Mouse (Mus musculus) heart, postnatal 0 days (tissue): Measurements from ENCODE around the gene Stxbp4. TPM values are rescaled to one million over a fixed set of nuclear protein-coding genes. Genes with fewer than 3 reads are reported as not detected.

Experiments
- ATAC-seq: fragments of 200-750 bp; cut with Nextera tagmentation; 2 replicates; pipeline ENCODE4 v1.8.0; 2017; ENCODE audit warnings: low read depth, moderate number of reproducible peaks, moderate library complexity; ENCODE audit not compliant: insufficient read depth
- DNase-seq: peaks from one replicate; pipeline ENCODE4 v3.0.0-alpha.2; 2016; ENCODE audit warnings: low spot score
- H3K27ac ChIP-seq: fragments of 300-500 bp; sonication (generic); 2 replicates; pipeline ENCODE4 v1.5.1; 2014; ENCODE audit warnings: low read depth, mild to moderate bottlenecking
- H3K27me3 ChIP-seq: fragments of 300-500 bp; sonication (generic); 2 replicates; pipeline ENCODE4 v1.6.1; 2014; ENCODE audit warnings: low read length, mixed read lengths; ENCODE audit not compliant: control insufficient read depth, insufficient read depth
- H3K36me3 ChIP-seq: fragments of 300-500 bp; sonication (generic); replicated peaks from 2 replicates; pipeline ENCODE4 v1.6.1; 2014; ENCODE audit warnings: low read length, mixed read lengths; ENCODE audit not compliant: control insufficient read depth, insufficient read depth
- H3K4me1 ChIP-seq: fragments of 300-500 bp; sonication (generic); 2 replicates; pipeline ENCODE4 v1.6.1; 2014; ENCODE audit warnings: antibody characterized with exemption; ENCODE audit not compliant: control insufficient read depth, insufficient read depth
- H3K4me2 ChIP-seq: fragments of 300-500 bp; sonication (generic); 2 replicates; pipeline ENCODE4 v1.6.1; 2014; ENCODE audit warnings: low read depth, mild to moderate bottlenecking, low read length, moderate library complexity
- H3K4me3 ChIP-seq: fragments of 300-500 bp; sonication (generic); 2 replicates; pipeline ENCODE4 v1.5.1; 2014; ENCODE audit warnings: low read depth, low read length
- H3K9ac ChIP-seq: fragments of 300-500 bp; sonication (generic); replicated peaks from 2 replicates; pipeline ENCODE4 v1.6.1; 2014; ENCODE audit warnings: low read depth, low read length, mixed read lengths
- H3K9me3 ChIP-seq: fragments of 300-500 bp; sonication (generic); replicated peaks from 2 replicates; pipeline ENCODE4 v1.6.1; 2016; ENCODE audit warnings: low read length; ENCODE audit not compliant: control insufficient read depth
- CTCF ChIP-seq: IDR thresholded peaks from 2 replicates; pipeline ENCODE4 v1.5.1; 2016; ENCODE audit warnings: antibody characterized with exemption, control low read depth, low read depth
- EP300 ChIP-seq: IDR thresholded peaks from 2 replicates; pipeline ENCODE4 v1.6.1; 2016; ENCODE audit warnings: antibody characterized with exemption, low read depth
- WGBS: fragments of 180-500 bp; shearing (Covaris S2); extraction: QIAGEN DNeasy Blood & Tissue Kit; methylation state at CpG from one replicate; pipeline ENCODE4 v1.1.7; 2014; 5-methylcytosine and 5-hydroxymethylcytosine counted together
- polyA plus RNA-seq: library from polyadenylated mRNA; unstranded; fragments of >200 nt; fragmentation: Nextera tagmentation; extraction: Ambion mirVana; gene quantifications from 2 replicates; pipeline ENCODE4 v1.2.1, GENCODE M21; 2015
- total RNA-seq: library from RNA; depleted of rRNA; stranded (reverse); fragments of >200 nt; gene quantifications from 2 replicates; pipeline ENCODE4 v1.2.3, GENCODE M21; 2014; ENCODE audit warnings: low replicate concordance

Stxbp4 gene
- total and polyA plus RNA-seq, 2 experiments from 2014 or later = 2.9 to 4.7 TPM

GRCm38 (mm10) chr11:90627751-90628150 is 10.1 kb downstream of the Stxbp4 start:
- no peak overlapping the region for H3K27ac ChIP-seq
- no peaks in the 10 kb centered on the region for H3K36me3 ChIP-seq
- 49% methylated on average over 1 of the region's 1 CpGs for WGBS
- no peak overlapping the region for H3K9ac ChIP-seq
- DNase-seq = no peak
- H3K9me3 ChIP-seq = no peaks in the 10 kb centered on the region
- TF ChIP-seq CTCF (no peak), EP300 (no peak)
- H3K4me1 ChIP-seq = no peaks in the 10 kb centered on the region
- no peaks in the 10 kb centered on the region for H3K27me3 ChIP-seq
- no peak for ATAC-seq
- no peak overlapping the region for H3K4me2 ChIP-seq
- H3K4me3 ChIP-seq = no peak overlapping the region

GRCm38 (mm10) chr11:90625174-90625573 is 12.7 kb downstream of the Stxbp4 start:
- H3K4me1 ChIP-seq = no peaks in the 10 kb centered on the region
- TF ChIP-seq CTCF = no peak
- no peak for TF ChIP-seq EP300
- WGBS = 63% methylated on average over 1 of the region's 1 CpGs
- no peak overlapping the region for H3K27ac ChIP-seq
- no peak for DNase-seq
- no peaks in the 10 kb centered on the region for H3K27me3 ChIP-seq
- no peaks in the 10 kb centered on the region for H3K36me3 ChIP-seq
- H3K9ac ChIP-seq = no peak overlapping the region
- H3K4me2 ChIP-seq = no peak overlapping the region
- H3K9me3 ChIP-seq = no peaks in the 10 kb centered on the region
- no peak overlapping the region for H3K4me3 ChIP-seq
- ATAC-seq = no peak

- H3K4me1 ChIP-seq = no peaks in the 10 kb centered on the region
- H3K4me2 ChIP-seq = no peak overlapping the region
- H3K36me3 ChIP-seq = 0 out of 2 replicates have a peak, but pooled peaks cover 1% of the 10 kb centered on the region
- no peak for ATAC-seq
- H3K27ac ChIP-seq = no peak overlapping the region
- no peak overlapping the region for H3K4me3 ChIP-seq
- no peak for TF ChIP-seq EP300
- TF ChIP-seq CTCF = peak; percentile 63
- peak; percentile 44 for DNase-seq
- WGBS = 43% methylated on average over 6 of the region's 6 CpGs
- no peaks in the 10 kb centered on the region for H3K9me3 ChIP-seq
- no peaks in the 10 kb centered on the region for H3K27me3 ChIP-seq
- H3K9ac ChIP-seq = no peak overlapping the region
Observed at GRCm38 (mm10) chr11:90623477-90623876, 14.4 kb downstream of the Stxbp4 start.

GRCm38 (mm10) chr11:90622500-90622899 is 15.4 kb downstream of the Stxbp4 start:
- Histone ChIP-seq H3K27ac (no peak overlapping the region), H3K9ac (no peak overlapping the region), H3K9me3 (no peaks in the 10 kb centered on the region), H3K4me1 (no peaks in the 10 kb centered on the region), H3K4me2 (no peak overlapping the region), H3K27me3 (no peaks in the 10 kb centered on the region), H3K4me3 (no peak overlapping the region), H3K36me3 (peaks cover 4% of the 10 kb centered on the region; the same call in 1 of the 2 replicates)
- ATAC-seq (no peak), DNase-seq (no peak)
- 87% methylated on average over 7 of the region's 7 CpGs for WGBS
- no peak for TF ChIP-seq CTCF
- no peak for TF ChIP-seq EP300

- Histone ChIP-seq H3K4me2 (no peak overlapping the region), H3K9ac (no peak overlapping the region), H3K27me3 (no peaks in the 10 kb centered on the region), H3K27ac (no peak overlapping the region), H3K4me1 (no peaks in the 10 kb centered on the region), H3K4me3 (no peak overlapping the region), H3K36me3 (peaks cover 4% of the 10 kb centered on the region; the same call in 1 of the 2 replicates), H3K9me3 (no peaks in the 10 kb centered on the region)
- TF ChIP-seq EP300 = no peak
- TF ChIP-seq CTCF = no peak
- no peak for ATAC-seq
- WGBS = 87% methylated on average over 12 of the region's 12 CpGs
- DNase-seq = no peak
Observed at GRCm38 (mm10) chr11:90622044-90622443, 15.8 kb downstream of the Stxbp4 start.

- TF ChIP-seq EP300 (no peak), CTCF (peak; percentile 73)
- no peaks in the 10 kb centered on the region for H3K27me3 ChIP-seq
- H3K4me1 ChIP-seq = no peaks in the 10 kb centered on the region
- no peak overlapping the region for H3K4me2 ChIP-seq
- H3K27ac ChIP-seq = no peak overlapping the region
- H3K9me3 ChIP-seq = no peaks in the 10 kb centered on the region
- peaks cover 4% of the 10 kb centered on the region; the same call in 1 of the 2 replicates for H3K36me3 ChIP-seq
- DNase-seq (peak; percentile 71), ATAC-seq (no peak)
- no peak overlapping the region for H3K9ac ChIP-seq
- no peak overlapping the region for H3K4me3 ChIP-seq
Observed at GRCm38 (mm10) chr11:90616431-90616830, 21.5 kb downstream of the Stxbp4 start.
